Mouse (Mus musculus) C2C12 (cell line): ENCODE measurements around the gene Zdhhc11. TPM values are rescaled to one million over a fixed set of nuclear protein-coding genes. Genes with fewer than 3 reads are reported as not detected.
A peak's percentile ranks its signal among the peaks of the same experiment; 100 is the strongest.
"Not testable (repeated sequence)": the region's sequence is repeated elsewhere in the genome, so short reads cannot be mapped to it uniquely, and the experiment has no call there.

ENCODE experiments used
- H3K27me3 ChIP-seq: one replicate; pipeline ENCODE4 v1.6.1; 2011; ENCODE audit not compliant: control insufficient read depth, insufficient read depth, insufficient read length
- H3K36me3 ChIP-seq: one replicate; pipeline ENCODE4 v1.6.1; 2011; ENCODE audit not compliant: control insufficient read depth, insufficient read depth
- H3K4me3 ChIP-seq: one replicate; pipeline ENCODE4 v1.5.1; 2011; ENCODE audit warnings: mild to moderate bottlenecking, control low read depth; ENCODE audit not compliant: poor library complexity, insufficient read depth, severe bottlenecking
- H3K79me2 ChIP-seq: one replicate; pipeline ENCODE4 v1.6.1; 2011; ENCODE audit not compliant: control insufficient read depth, insufficient read depth
- H3K79me3 ChIP-seq: one replicate; pipeline ENCODE4 v1.6.1; 2011; ENCODE audit warnings: low read depth, control low read depth
- H3ac ChIP-seq: one replicate; pipeline ENCODE3; 2011; ENCODE audit warnings: low read depth; ENCODE audit not compliant: control insufficient read depth, insufficient read length
- CEBPB ChIP-seq: IDR thresholded peaks from one replicate; pipeline ENCODE4 v1.6.1; 2011; ENCODE audit warnings: low read depth, mild to moderate bottlenecking, control low read depth, moderate library complexity
- CTCF ChIP-seq: IDR thresholded peaks from one replicate; pipeline ENCODE4 v1.5.1; 2011; ENCODE audit not compliant: control insufficient read depth, insufficient read depth, insufficient read length
- FOSL1 ChIP-seq: IDR thresholded peaks from one replicate; pipeline ENCODE4 v1.8.0; 2011; ENCODE audit warnings: mild to moderate bottlenecking, low read length; ENCODE audit not compliant: poor library complexity, insufficient read depth, severe bottlenecking
- MAX ChIP-seq: IDR thresholded peaks from one replicate; pipeline ENCODE4 v1.6.1; 2011; ENCODE audit warnings: mild to moderate bottlenecking, control low read depth
- MYOD1 ChIP-seq: IDR thresholded peaks from one replicate; pipeline ENCODE4 v1.6.1; 2011; ENCODE audit warnings: low read depth; ENCODE audit not compliant: control insufficient read depth, insufficient read length
- MYOG ChIP-seq: IDR thresholded peaks from one replicate; pipeline ENCODE4 v1.6.1; 2011; ENCODE audit not compliant: control insufficient read depth, insufficient read length; ENCODE audit errors: extremely low read depth
- USF1 ChIP-seq: IDR thresholded peaks from one replicate; pipeline ENCODE4 v1.6.1; 2011; ENCODE audit warnings: low read depth, mild to moderate bottlenecking, control low read depth, moderate library complexity
- polyA plus RNA-seq: library from polyadenylated mRNA; unstranded; fragments of >200 nt; fragmentation: generic; extraction: Trizol; gene quantifications from one replicate; pipeline ENCODE4 v1.2.1, GENCODE M21; 2012; ENCODE audit warnings: missing spikeins

Zdhhc11 gene
- polyA plus RNA-seq, 1 experiment, result not detected

- no peaks in the 10 kb centered on the region for H3K36me3 ChIP-seq
- no peaks in the 10 kb centered on the region for H3K79me3 ChIP-seq
- no peak within 1 kb of the TSS for H3K4me3 ChIP-seq
- peaks cover 9% of the 10 kb centered on the region for H3K27me3 ChIP-seq
- H3K79me2 ChIP-seq, result no peaks in the 10 kb centered on the region
- H3ac ChIP-seq, result peak within 1 kb of the TSS; percentile 59
- TF ChIP-seq USF1 (no peak), MYOD1 (no peak), CEBPB (no peak), FOSL1 (no peak), MAX (no peak)
Observed at GRCm38 (mm10) chr13:74008948-74009718, 45.5 kb downstream of the Zdhhc11 start, which contains the start of gene Tppp. Gene Tppp, plus strand, starts transcription at chr13:74009407.

GRCm38 (mm10) chr13:74009791-74010614, 46.4 kb downstream of the Zdhhc11 start:
- Histone ChIP-seq H3K27me3 (peaks cover 9% of the 10 kb centered on the region), H3K4me3 (no peak overlapping the region)
- TF ChIP-seq USF1, result peak; percentile 69
- TF ChIP-seq FOSL1, result no peak

GRCm38 (mm10) chr13:74010678-74011077, 47.0 kb downstream of the Zdhhc11 start:
- no peaks in the 10 kb centered on the region for H3K79me3 ChIP-seq
- no peaks in the 10 kb centered on the region for H3K79me2 ChIP-seq
- TF ChIP-seq CTCF (no peak), MYOD1 (no peak), FOSL1 (no peak), MYOG (no peak), USF1 (no peak), CEBPB (no peak), MAX (no peak)
- no peak overlapping the region for H3ac ChIP-seq
- H3K4me3 ChIP-seq, result no peak overlapping the region
- no peaks in the 10 kb centered on the region for H3K36me3 ChIP-seq
- peaks cover 9% of the 10 kb centered on the region for H3K27me3 ChIP-seq

More at GRCm38 (mm10) chr13:74009791-74010614, 46.4 kb downstream of the Zdhhc11 start:
- H3ac ChIP-seq, result no peak overlapping the region
- H3K36me3 ChIP-seq, result no peaks in the 10 kb centered on the region
- no peaks in the 10 kb centered on the region for H3K79me3 ChIP-seq
- H3K79me2 ChIP-seq, result no peaks in the 10 kb centered on the region

GRCm38 (mm10) chr13:74015908-74016307, 52.3 kb downstream of the Zdhhc11 start:
- Histone ChIP-seq H3K27me3 (peaks cover 23% of the 10 kb centered on the region), H3K79me2 (no peaks in the 10 kb centered on the region), H3ac (no peak overlapping the region), H3K4me3 (no peak overlapping the region), H3K79me3 (no peaks in the 10 kb centered on the region), H3K36me3 (no peaks in the 10 kb centered on the region)
- TF ChIP-seq CTCF (no peak), MAX (no peak), FOSL1 (no peak), USF1 (no peak), MYOG (no peak), MYOD1 (no peak), CEBPB (no peak)

- no peak overlapping the region for H3ac ChIP-seq
- H3K36me3 ChIP-seq, result no peaks in the 10 kb centered on the region
- TF ChIP-seq MAX (no peak), MYOG (no peak), USF1 (no peak), CEBPB (no peak), MYOD1 (no peak), CTCF (no peak), FOSL1 (no peak)
- H3K79me2 ChIP-seq, result no peaks in the 10 kb centered on the region
- no peaks in the 10 kb centered on the region for H3K79me3 ChIP-seq
- no peak overlapping the region for H3K4me3 ChIP-seq
- peaks cover 26% of the 10 kb centered on the region for H3K27me3 ChIP-seq
Observed at GRCm38 (mm10) chr13:74017426-74017825, 53.8 kb downstream of the Zdhhc11 start.

- H3K79me2 ChIP-seq, H3K4me3 ChIP-seq, H3ac ChIP-seq, H3K36me3 ChIP-seq, H3K79me3 ChIP-seq: not testable (repeated sequence)
- H3K27me3 ChIP-seq, result peaks cover 29% of the 10 kb centered on the region
Observed at GRCm38 (mm10) chr13:74019006-74019405, 55.4 kb downstream of the Zdhhc11 start.
